Mouse (Mus musculus) lung, embryonic 15.5 days (tissue): ENCODE data around the gene Olfr312. TPM values are rescaled to one million over a fixed set of nuclear protein-coding genes. Genes with fewer than 3 reads are reported as not detected.

ENCODE experiments used
- ATAC-seq: fragments of 200-750 bp; cut with Nextera tagmentation; 2 replicates; pipeline ENCODE4 v1.8.0; 2017; ENCODE audit warnings: moderate number of reproducible peaks, borderline replicate concordance; ENCODE audit not compliant: low FRiP score, low TSS enrichment; ENCODE audit errors: extremely low read depth
- H3K27ac ChIP-seq: fragments of 300-500 bp; sonication (generic); 2 replicates; pipeline ENCODE4 v1.5.1; 2015; ENCODE audit warnings: moderate library complexity, mild to moderate bottlenecking, inconsistent platforms
- H3K27me3 ChIP-seq: fragments of 300-500 bp; sonication (generic); 2 replicates; pipeline ENCODE4 v1.6.1; 2015; ENCODE audit warnings: inconsistent platforms
- H3K36me3 ChIP-seq: fragments of 300-500 bp; sonication (generic); 2 replicates; pipeline ENCODE4 v1.6.1; 2015; ENCODE audit warnings: inconsistent platforms
- H3K4me1 ChIP-seq: fragments of 300-500 bp; sonication (generic); 2 replicates; pipeline ENCODE4 v1.6.1; 2015; ENCODE audit warnings: inconsistent platforms
- H3K4me2 ChIP-seq: fragments of 300-500 bp; sonication (generic); 2 replicates; pipeline ENCODE4 v1.6.1; 2015; ENCODE audit warnings: inconsistent platforms, mild to moderate bottlenecking, moderate library complexity
- H3K4me3 ChIP-seq: fragments of 300-500 bp; sonication (generic); 2 replicates; pipeline ENCODE4 v1.5.1; 2015; ENCODE audit warnings: mild to moderate bottlenecking, inconsistent platforms
- H3K9ac ChIP-seq: fragments of 300-500 bp; sonication (generic); 2 replicates; pipeline ENCODE4 v1.6.1; 2015; ENCODE audit warnings: inconsistent platforms
- H3K9me3 ChIP-seq: fragments of 300-500 bp; sonication (generic); 2 replicates; pipeline ENCODE4 v1.6.1; 2016; ENCODE audit warnings: inconsistent platforms
- WGBS: fragments of 180-500 bp; shearing (Covaris S2); methylation state at CpG from one replicate; pipeline ENCODE4 v1.1.7; 2015; 5-methylcytosine and 5-hydroxymethylcytosine counted together
- polyA plus RNA-seq: library from polyadenylated mRNA; unstranded; fragments of >200 nt; fragmentation: Nextera tagmentation; extraction: Ambion mirVana; gene quantifications from 2 replicates; pipeline ENCODE4 v1.2.1, GENCODE M21; 2015

Olfr312 gene
- polyA plus RNA-seq, 1 experiment from 2014 or later = not detected

DNA sequence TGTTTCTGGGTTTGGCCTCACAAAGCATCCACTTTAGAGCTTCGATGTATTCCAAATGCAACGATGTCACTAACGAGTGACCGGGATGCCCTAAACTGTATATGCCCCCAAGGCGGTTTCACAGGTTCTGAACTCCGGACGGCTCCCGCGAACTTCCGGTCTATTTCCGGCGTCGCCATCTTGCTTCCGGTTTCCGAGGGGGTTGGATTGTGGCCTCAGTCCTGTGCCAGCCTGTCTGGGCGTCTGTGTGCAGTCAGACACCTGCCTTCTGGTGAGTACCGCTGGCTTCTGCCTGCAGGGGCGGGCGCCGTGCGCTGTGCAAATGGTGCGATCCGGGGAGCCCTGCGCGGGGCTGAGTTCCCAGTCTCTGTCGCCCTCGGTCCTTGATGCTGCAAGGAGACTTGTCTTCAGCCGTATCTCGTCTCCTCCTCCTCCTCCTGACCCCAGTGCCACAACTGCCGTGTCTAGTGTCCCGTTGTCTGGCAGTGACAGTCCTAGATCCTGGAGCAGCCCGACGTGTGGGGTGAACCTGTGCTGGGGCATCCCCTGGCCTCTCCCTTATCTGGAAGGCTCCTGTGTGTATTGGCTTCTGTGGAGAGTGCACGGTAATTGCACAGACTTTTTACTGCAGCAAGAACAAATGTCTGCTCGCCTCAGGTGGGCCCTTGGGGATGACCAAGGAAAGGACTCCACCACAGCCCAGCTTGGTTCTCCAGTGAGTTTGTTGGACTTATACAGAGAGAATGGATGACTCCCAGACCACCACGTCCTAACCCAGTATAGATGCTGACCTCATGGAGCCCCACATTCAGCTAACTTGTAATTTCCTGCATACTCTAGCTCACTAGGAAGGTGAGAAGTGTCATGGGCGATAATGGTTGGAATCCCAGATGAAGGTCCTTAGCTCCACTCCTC lies 38.3 kb downstream of the Olfr312 start, which contains the start of gene 2810021J22Rik:
Gene 2810021J22Rik (plus strand): TSS at position 178 of the 915 bp plus-strand sequence.
- Histone ChIP-seq H3K4me2 (peak within 1 kb of the TSS; percentile 63), H3K36me3 (peaks cover 5% of the 10 kb centered on the region), H3K9ac (peak within 1 kb of the TSS; percentile 60), H3K4me3 (peak within 1 kb of the TSS; percentile 77), H3K9me3 (no peaks in the 10 kb centered on the region), H3K4me1 (peaks cover 4% of the 10 kb centered on the region; the same call in 1 of the 2 replicates), H3K27me3 (no peaks in the 10 kb centered on the region), H3K27ac (peak within 1 kb of the TSS; percentile 69)
- 3% methylated on average over 37 of the region's 37 CpGs for WGBS
- peak; percentile 73 for ATAC-seq

DNA sequence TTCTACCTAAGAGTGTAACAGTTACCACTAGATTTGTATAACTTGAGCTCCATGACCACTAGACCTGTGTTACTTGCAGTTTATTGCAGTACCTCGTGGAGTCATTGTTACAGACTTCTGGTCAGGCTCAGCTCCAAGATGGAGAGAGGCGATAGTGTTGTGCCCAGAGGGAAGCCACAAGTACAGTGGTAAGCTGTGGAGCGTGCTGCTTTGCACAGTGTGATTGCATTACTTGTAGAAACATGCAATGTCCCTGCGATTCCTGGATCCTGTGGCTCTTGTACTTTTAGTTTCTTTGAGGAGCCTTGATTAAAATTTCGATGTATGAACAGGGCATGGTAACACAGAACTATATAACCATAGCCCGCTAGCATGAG lies 38.9 kb downstream of the Olfr312 start:
- peaks cover 5% of the 10 kb centered on the region for H3K36me3 ChIP-seq
- peak overlapping the region; percentile 60; the same call in 1 of the 2 replicates for H3K9ac ChIP-seq
- 0 out of 2 replicates have a peak overlapping the region, but pooled peaks have one; percentile 69 for H3K27ac ChIP-seq
- H3K9me3 ChIP-seq = no peaks in the 10 kb centered on the region
- no peak for ATAC-seq
- H3K4me3 ChIP-seq = peak overlapping the region; percentile 77
- H3K4me2 ChIP-seq = peak overlapping the region; percentile 63
- peaks cover 4% of the 10 kb centered on the region; the same call in 1 of the 2 replicates for H3K4me1 ChIP-seq
- H3K27me3 ChIP-seq = no peaks in the 10 kb centered on the region
- WGBS = 84% methylated on average over 6 of the region's 6 CpGs

DNA sequence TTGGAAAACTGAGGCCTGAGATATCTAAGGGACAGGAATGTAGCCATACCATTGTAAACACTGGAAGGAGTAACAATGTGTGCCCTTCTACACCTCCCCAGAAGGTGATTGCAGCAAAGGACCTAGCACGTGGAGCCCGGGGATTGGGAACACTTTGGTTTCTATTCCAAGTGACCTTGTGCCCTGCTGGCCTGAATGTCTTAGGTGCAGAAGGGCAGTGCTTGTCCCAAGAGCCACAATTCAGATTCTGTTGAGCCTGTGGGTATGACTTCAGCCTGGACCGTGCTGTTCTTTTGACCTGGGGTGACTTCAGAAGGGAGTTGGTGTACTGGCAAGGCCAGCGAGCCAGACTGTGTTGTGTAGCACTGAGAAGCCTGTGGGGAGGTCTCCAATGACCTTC lies 41.9 kb downstream of the Olfr312 start:
- H3K9me3 ChIP-seq = no peaks in the 10 kb centered on the region
- WGBS = 71% methylated on average over 4 of the region's 4 CpGs
- H3K27me3 ChIP-seq = no peaks in the 10 kb centered on the region
- ATAC-seq = no peak
- H3K36me3 ChIP-seq = peaks cover 5% of the 10 kb centered on the region
- H3K4me2 ChIP-seq = no peak overlapping the region
- no peak overlapping the region for H3K27ac ChIP-seq
- H3K4me3 ChIP-seq = no peak overlapping the region
- no peak overlapping the region for H3K9ac ChIP-seq
- H3K4me1 ChIP-seq = peaks cover 4% of the 10 kb centered on the region; the same call in 1 of the 2 replicates

DNA sequence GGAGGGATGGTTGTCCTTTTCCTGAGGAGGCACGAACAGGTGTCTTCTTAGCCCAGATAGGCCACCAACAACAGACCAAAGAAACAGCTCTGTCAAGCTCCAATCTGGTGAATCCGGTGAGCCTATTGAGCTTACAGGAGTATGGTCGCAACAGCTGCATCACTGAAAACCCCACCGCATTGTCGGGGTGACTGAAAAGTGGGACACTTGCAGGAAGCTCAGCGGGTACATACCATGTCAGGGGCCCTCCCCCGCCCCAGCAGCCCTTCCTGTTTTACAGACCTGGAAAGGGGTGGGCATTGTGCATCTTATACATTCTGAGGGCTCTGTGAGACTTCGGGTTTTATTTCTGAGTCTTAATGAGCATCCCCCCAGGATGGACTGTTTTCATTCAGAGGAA lies 54.7 kb downstream of the Olfr312 start:
- no peak for ATAC-seq
- Histone ChIP-seq H3K4me3 (no peak overlapping the region), H3K4me2 (no peak overlapping the region), H3K4me1 (no peaks in the 10 kb centered on the region), H3K9me3 (no peaks in the 10 kb centered on the region), H3K9ac (no peak overlapping the region), H3K27me3 (no peaks in the 10 kb centered on the region), H3K36me3 (peaks cover 26% of the 10 kb centered on the region), H3K27ac (no peak overlapping the region)
- 86% methylated on average over 8 of the region's 8 CpGs for WGBS

Other genes with a start within 250 kb of the Olfr312 start
- not detected in 2 replicates for gene Olfr324, start 234.1 kb upstream of the Olfr312 start, polyA plus RNA-seq
- gene 2210407C18Rik, start 213.2 kb upstream of the Olfr312 start, polyA plus RNA-seq = not detected in 2 replicates
- gene Olfr323, start 198.7 kb upstream of the Olfr312 start, polyA plus RNA-seq = not detected in 2 replicates
- 0.11 and 0.16 TPM in 2 replicates for gene Trim58, start 188.8 kb upstream of the Olfr312 start, polyA plus RNA-seq
- gene Olfr322, start 170.5 kb upstream of the Olfr312 start, polyA plus RNA-seq = not detected in 2 replicates
- not detected in 2 replicates for gene Olfr320, start 148.1 kb upstream of the Olfr312 start, polyA plus RNA-seq
- gene Olfr319, start 130.1 kb upstream of the Olfr312 start, polyA plus RNA-seq = not detected in 2 replicates
- not detected in 2 replicates for gene Olfr318, start 105.2 kb upstream of the Olfr312 start, polyA plus RNA-seq
- gene Olfr317, start 90.0 kb upstream of the Olfr312 start, polyA plus RNA-seq = not detected in 2 replicates
- gene Olfr316, start 76.5 kb upstream of the Olfr312 start, polyA plus RNA-seq = not detected in 2 replicates
- not detected in 2 replicates for gene Olfr315, start 56.0 kb upstream of the Olfr312 start, polyA plus RNA-seq
- gene Olfr314, start 46.3 kb upstream of the Olfr312 start, polyA plus RNA-seq = not detected in 2 replicates
- 4.5 and 5.7 TPM in 2 replicates for gene Fam183b, start 27.3 kb upstream of the Olfr312 start, polyA plus RNA-seq
- not detected in 2 replicates for gene Olfr313, start 14.2 kb upstream of the Olfr312 start, polyA plus RNA-seq
- not detected in 2 replicates for gene Olfr311, start 10.0 kb downstream of the Olfr312 start, polyA plus RNA-seq
- 8.1 and 8.9 TPM in 2 replicates for gene Gm12258, start 17.9 kb downstream of the Olfr312 start, polyA plus RNA-seq
- 7.6 and 7.9 TPM in 2 replicates for gene 2810021J22Rik, start 38.0 kb downstream of the Olfr312 start, polyA plus RNA-seq
- 4.9 and 5.1 TPM in 2 replicates for gene Zfp39, start 75.0 kb downstream of the Olfr312 start, polyA plus RNA-seq
- 0.15 TPM in 1 of 2 replicates, not detected in the other for gene Btnl10, start 88.7 kb downstream of the Olfr312 start, polyA plus RNA-seq
- gene Rnf187, start 109.7 kb downstream of the Olfr312 start, polyA plus RNA-seq = 241 and 245 TPM in 2 replicates
- gene Hist3h2ba, start 119.7 kb downstream of the Olfr312 start, polyA plus RNA-seq = 19.3 and 21.5 TPM in 2 replicates
- gene Hist3h2a, start 125.4 kb downstream of the Olfr312 start, polyA plus RNA-seq = 22.2 and 23.7 TPM in 2 replicates
- 0.31 and 0.39 TPM in 2 replicates for gene Trim17, start 125.4 kb downstream of the Olfr312 start, polyA plus RNA-seq
- 19.9 and 22.9 TPM in 2 replicates for gene Trim11, start 148.9 kb downstream of the Olfr312 start, polyA plus RNA-seq